In the genomic region with DNA sequence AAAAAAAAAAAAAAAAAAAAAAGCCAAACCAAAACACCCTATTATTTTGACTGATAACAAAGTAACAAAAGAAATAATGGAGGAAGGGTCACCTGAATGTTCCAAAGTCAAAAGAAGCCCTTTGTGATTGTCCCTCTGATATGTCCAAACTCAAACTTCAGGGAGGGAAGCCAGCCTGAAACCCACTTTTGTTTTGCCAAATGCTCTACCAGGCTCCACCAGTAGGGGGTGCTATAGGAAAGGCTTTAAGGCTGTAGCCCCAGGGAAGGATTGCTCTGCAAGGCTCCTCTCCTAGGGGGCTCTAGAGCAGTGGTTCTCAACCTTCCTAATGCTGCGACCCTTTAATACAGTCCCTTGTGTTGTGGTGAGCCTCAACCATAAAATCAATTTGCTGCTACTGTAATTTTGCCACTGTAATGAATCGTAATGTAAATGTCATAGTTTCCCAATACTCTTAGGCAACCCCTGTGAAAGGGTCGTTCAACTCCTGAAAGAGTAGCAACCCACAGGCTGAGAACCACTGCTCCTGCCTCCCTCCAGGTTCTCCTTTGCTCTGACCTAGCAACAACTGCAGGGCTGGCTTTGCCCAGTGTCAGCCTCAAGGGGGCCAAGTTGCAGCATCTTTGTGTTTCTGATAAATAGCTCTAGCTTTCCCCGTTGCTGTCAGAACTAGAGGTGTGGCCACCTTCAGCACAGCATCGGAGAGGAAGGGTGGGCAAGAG, we compare ENCODE assay signal across 8 mouse cellular contexts. TPM values are rescaled to one million over a fixed set of nuclear protein-coding genes. Genes with fewer than 3 reads are reported as not detected.
DNase-seq lines count a peak whose midpoint lies in the region; ATAC-seq and TF ChIP-seq lines count a peak whose summit lies in the region.

No protein-coding gene starts in this region.

- WGBS in bone marrow, adult 2 months = 34% methylated on average over 5 of the region's 5 CpGs
- 38% methylated on average over 5 of the region's 5 CpGs for WGBS in midbrain, embryonic 15.5 days

- no peak overlapping the region for H3K9ac ChIP-seq in midbrain, embryonic 15.5 days

- peaks cover 19% of the 10 kb centered on the region for H3K36me3 ChIP-seq in midbrain, embryonic 15.5 days (replicated peaks)

- intact Hi-C loops in heart, postnatal 25 days (cut with DNase I) = loop anchor here (2.0 kb wide), 2 partner anchors 67 to 157 kb away; no protein-coding TSS in a partner anchor
- intact Hi-C loops in left cerebral cortex, postnatal 14 days (cut with DNase I) = no loop called here

- peak; percentile 70 for TF ChIP-seq CTCF in bone marrow, adult 2 months (IDR thresholded peaks at IDR 0.05; ENCODE audit: control insufficient read depth, insufficient read depth, low read length)
- peak; percentile 21; the same call in 1 of the 2 replicates for TF ChIP-seq CTCF in embryonic fibroblast, embryonic 13.5 days (IDR thresholded peaks at IDR 0.05; ENCODE audit: borderline replicate concordance, insufficient read depth, low read length)

- H3K4me2 ChIP-seq in midbrain, embryonic 15.5 days = no peak overlapping the region

- no peaks in the 10 kb centered on the region for H3K4me1 ChIP-seq in bone marrow, adult 2 months (ENCODE audit: control insufficient read depth, insufficient read depth, low read length)
- no peaks in the 10 kb centered on the region for H3K4me1 ChIP-seq in embryonic fibroblast, embryonic 13.5 days (ENCODE audit: control insufficient read depth, insufficient read depth, low read length)
- H3K4me1 ChIP-seq in midbrain, embryonic 15.5 days = no peaks in the 10 kb centered on the region

- no peaks in the 10 kb centered on the region for H3K27me3 ChIP-seq in midbrain, embryonic 15.5 days (replicated peaks)

- no peaks in the 10 kb centered on the region for H3K9me3 ChIP-seq in midbrain, embryonic 15.5 days

- H3K4me3 ChIP-seq in bone marrow, adult 2 months (replicated peaks; ENCODE audit: control insufficient read depth, low read depth, low read length) = no peak overlapping the region
- no peak overlapping the region for H3K4me3 ChIP-seq in embryonic fibroblast, embryonic 13.5 days (ENCODE audit: insufficient read depth, low read length)
- H3K4me3 ChIP-seq in midbrain, embryonic 15.5 days = no peak overlapping the region

- no peak overlapping the region for H3K27ac ChIP-seq in bone marrow, adult 2 months (ENCODE audit: control insufficient read depth, insufficient read depth, low read depth, low read length, poor library complexity)
- no peak overlapping the region for H3K27ac ChIP-seq in embryonic fibroblast, embryonic 13.5 days (ENCODE audit: insufficient read depth, low read length)
- H3K27ac ChIP-seq in midbrain, embryonic 15.5 days = peak overlapping the region; percentile 19

- no peak for TF ChIP-seq POLR2A in bone marrow, adult 2 months (IDR thresholded peaks at IDR 0.05; ENCODE audit: borderline replicate concordance, control insufficient read depth, low read depth, low read length)
- no peak for TF ChIP-seq POLR2A in embryonic fibroblast, embryonic 13.5 days (IDR thresholded peaks at IDR 0.05; ENCODE audit: low read depth, low read length)

- peak; percentile 67 for DNase-seq in heart, adult 8-10 months (ENCODE audit: low spot score)
- DNase-seq in heart, postnatal 25 days (ENCODE audit: low spot score) = no peak
- DNase-seq in left cerebral cortex, postnatal 14 days (ENCODE audit: low spot score in 2 of 2) = peak; percentile 79 to 84
- DNase-seq in spleen, postnatal 14 days (ENCODE audit: low spot score in 2 of 2) = peak; percentile 39 to 71

- peak; percentile 39 to 51; a peak in 2 of 4 replicates for ATAC-seq in hematopoietic stem cell, adult 5-6 weeks (replicated peaks in 1 of 2; ENCODE audit: insufficient read depth in 1 of 2, low FRiP score in 2 of 2, low TSS enrichment in 1 of 2, low read depth in 1 of 2, poor library complexity in 2 of 2, severe bottlenecking in 2 of 2)
- ATAC-seq in midbrain, embryonic 15.5 days (replicated peaks) = 0 out of 2 replicates have a peak, but pooled peaks have one; percentile 16

RNA-seq across cellular contexts. Expression of gene Atp1a3, which starts 24.4 kb away (rescaled TPM):
- total RNA-seq in heart, adult 8-10 months (2022) = 1 to 10 TPM in 2 of 4 experiments, under 1 TPM in 2; 0.60 to 3.3 (median 1.3) TPM
- under 1 TPM; 0.47 to 0.67 TPM for total RNA-seq in heart, postnatal 25 days (2021)
- polyA plus RNA-seq in bone marrow, adult 2 months (2011; ENCODE audit: insufficient read depth, insufficient read length, low replicate concordance, missing spikeins) = 6.1 and 13.9 TPM in 2 replicates
- 0.19 and 0.35 TPM in 2 replicates for polyA plus RNA-seq in embryonic fibroblast, embryonic 13.5 days (2011; ENCODE audit: insufficient read length, low read depth, missing spikeins)
- total RNA-seq in hematopoietic stem cell, adult 5-6 weeks (2017) = 7.7 and 9.9 TPM in 2 replicates
- total RNA-seq in left cerebral cortex, postnatal 14 days (2021) = 1,000 to 10,000 TPM; 2,091 to 2,391 TPM
- 405 and 430 TPM in 2 replicates for polyA plus RNA-seq in midbrain, embryonic 15.5 days (2015; fragmentation: Nextera tagmentation; extraction: Ambion mirVana)

RNA-seq across cellular contexts. Expression of gene Grik5, which starts 42.0 kb away (rescaled TPM):
- total RNA-seq in heart, adult 8-10 months (2022) = 1 to 10 TPM; 3.7 to 4.5 (median 3.8) TPM
- 1 to 10 TPM; 4.5 to 4.8 TPM for total RNA-seq in heart, postnatal 25 days (2021)
- polyA plus RNA-seq in bone marrow, adult 2 months (2011; ENCODE audit: insufficient read depth, insufficient read length, low replicate concordance, missing spikeins) = 7.3 and 9.7 TPM in 2 replicates
- polyA plus RNA-seq in embryonic fibroblast, embryonic 13.5 days (2011; ENCODE audit: insufficient read length, low read depth, missing spikeins) = 31.6 and 45.3 TPM in 2 replicates
- 11.4 and 36.2 TPM in 2 replicates for total RNA-seq in hematopoietic stem cell, adult 5-6 weeks (2017)
- 100 to 1,000 TPM; 264 to 270 TPM for total RNA-seq in left cerebral cortex, postnatal 14 days (2021)
- polyA plus RNA-seq in midbrain, embryonic 15.5 days (2015; fragmentation: Nextera tagmentation; extraction: Ambion mirVana) = 19.5 and 22.1 TPM in 2 replicates

RNA-seq across cellular contexts. Expression of gene Zfp574, which starts 42.2 kb away (rescaled TPM):
- 10 to 100 TPM in 1 of 4 experiments, 1 to 10 TPM in 3; 7.9 to 10.0 (median 9.0) TPM for total RNA-seq in heart, adult 8-10 months (2022)
- 1 to 10 TPM; 9.8 to 9.9 TPM for total RNA-seq in heart, postnatal 25 days (2021)
- polyA plus RNA-seq in bone marrow, adult 2 months (2011; ENCODE audit: insufficient read depth, insufficient read length, low replicate concordance, missing spikeins) = 8.1 and 11.3 TPM in 2 replicates
- polyA plus RNA-seq in embryonic fibroblast, embryonic 13.5 days (2011; ENCODE audit: insufficient read length, low read depth, missing spikeins) = 10.3 and 11.0 TPM in 2 replicates
- 6.3 and 6.6 TPM in 2 replicates for total RNA-seq in hematopoietic stem cell, adult 5-6 weeks (2017)
- 10 to 100 TPM; 28.1 to 30.0 TPM for total RNA-seq in left cerebral cortex, postnatal 14 days (2021)
- 39.1 and 41.3 TPM in 2 replicates for polyA plus RNA-seq in midbrain, embryonic 15.5 days (2015; fragmentation: Nextera tagmentation; extraction: Ambion mirVana)

RNA-seq across cellular contexts. Expression of gene Rabac1, which starts 57.6 kb away (rescaled TPM):
- 100 to 1,000 TPM; 297 to 375 (median 324) TPM for total RNA-seq in heart, adult 8-10 months (2022)
- 100 to 1,000 TPM; 285 to 315 TPM for total RNA-seq in heart, postnatal 25 days (2021)
- 31.0 and 76.4 TPM in 2 replicates for polyA plus RNA-seq in bone marrow, adult 2 months (2011; ENCODE audit: insufficient read depth, insufficient read length, low replicate concordance, missing spikeins)
- 105 and 117 TPM in 2 replicates for polyA plus RNA-seq in embryonic fibroblast, embryonic 13.5 days (2011; ENCODE audit: insufficient read length, low read depth, missing spikeins)
- 77.1 and 120 TPM in 2 replicates for total RNA-seq in hematopoietic stem cell, adult 5-6 weeks (2017)
- total RNA-seq in left cerebral cortex, postnatal 14 days (2021) = 100 to 1,000 TPM; 303 to 313 TPM
- 275 and 289 TPM in 2 replicates for polyA plus RNA-seq in midbrain, embryonic 15.5 days (2015; fragmentation: Nextera tagmentation; extraction: Ambion mirVana)

Comparison
In these comparisons a context has a peak if more than half of its experiments do, and no peak if none do; other contexts are left out.
1. RNA of gene Atp1a3, which starts 24.4 kb away (total RNA-seq): 2,091 to 2,391 TPM in left cerebral cortex, postnatal 14 days; 7.7 to 9.9 TPM in hematopoietic stem cell, adult 5-6 weeks, 0.60 to 3.3 TPM in heart, adult 8-10 months and 0.47 to 0.67 TPM in heart, postnatal 25 days; every median in the first group is over 100 times any median in the second.